Mouse (Mus musculus): ENCODE data around the gene Hnrnpdl. TPM values are rescaled to one million over a fixed set of nuclear protein-coding genes. Genes with fewer than 3 reads are reported as not detected.

The Hnrnpdl gene
- polyA plus RNA-seq, 1 experiment from 2014 or later, result 95.1 TPM

DNA sequence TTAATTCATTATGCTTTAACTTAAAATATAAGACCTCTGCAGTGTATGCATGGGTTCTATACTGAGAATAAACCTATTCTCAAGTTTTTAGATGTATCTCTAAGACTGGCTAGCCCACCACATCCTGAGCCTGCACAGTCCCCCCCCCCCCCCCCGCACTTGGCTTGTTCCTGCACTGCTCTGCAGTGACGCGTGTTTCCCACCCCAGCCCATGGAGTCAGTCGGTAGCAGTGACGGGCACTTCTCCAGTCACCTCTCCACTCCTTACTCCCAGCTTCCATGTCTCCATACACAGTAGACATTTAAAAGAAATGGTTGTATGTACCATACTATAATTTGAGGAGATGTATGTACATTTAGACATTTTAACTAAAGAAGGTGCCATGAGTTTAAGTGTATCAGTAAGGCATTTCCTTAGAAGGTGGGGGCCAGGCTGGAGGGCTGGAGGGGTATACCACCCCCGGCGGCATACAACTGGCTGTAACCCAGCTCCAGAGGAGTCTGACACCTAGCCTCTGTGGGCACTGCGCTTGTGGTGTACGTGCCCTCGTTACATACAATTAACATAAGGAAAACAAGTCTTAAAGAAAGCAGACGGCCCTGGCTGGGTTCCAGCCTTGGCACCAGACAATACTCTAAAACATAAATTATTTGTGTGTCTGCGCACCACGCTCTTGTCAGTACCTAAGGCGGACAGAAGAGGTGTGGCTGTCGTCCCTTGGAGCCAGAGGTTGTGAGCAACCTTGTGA lies 18.2 kb upstream of the Hnrnpdl start:
- no peak for ATAC-seq (ENCODE audit: insufficient number of reproducible peaks, insufficient read depth, low FRiP score, low read depth)
- Histone ChIP-seq H3K9ac (ENCODE audit: low read length) (no peak overlapping the region), H3K4me3 (ENCODE audit: control insufficient read depth in 1 of 2, insufficient read depth in 1 of 2, low read depth in 1 of 2, low read length in 2 of 2) (no peak overlapping the region), H3K9me3 (ENCODE audit: control insufficient read depth, low read length) (no peaks in the 10 kb centered on the region), H3K36me3 (ENCODE audit: control insufficient read depth, insufficient read depth, low read length) (peaks cover 37% of the 10 kb centered on the region), H3K27me3 (ENCODE audit: control insufficient read depth, insufficient read depth, low read length) (no peaks in the 10 kb centered on the region), H3K27ac (replicated peaks in 1 of 2; ENCODE audit: control insufficient read depth in 1 of 2, insufficient read depth in 1 of 2, low read depth in 2 of 2, low read length in 2 of 2) (no peak overlapping the region), H3K4me1 (ENCODE audit: control insufficient read depth in 2 of 2, insufficient read depth in 2 of 2, low read length in 2 of 2) (peaks cover 19 to 26% of the 10 kb centered on the region in 2 experiments), H3K4me2 (ENCODE audit: low read length) (no peak overlapping the region)
- 86% methylated on average over 14 of the region's 15 CpGs for WGBS

DNA sequence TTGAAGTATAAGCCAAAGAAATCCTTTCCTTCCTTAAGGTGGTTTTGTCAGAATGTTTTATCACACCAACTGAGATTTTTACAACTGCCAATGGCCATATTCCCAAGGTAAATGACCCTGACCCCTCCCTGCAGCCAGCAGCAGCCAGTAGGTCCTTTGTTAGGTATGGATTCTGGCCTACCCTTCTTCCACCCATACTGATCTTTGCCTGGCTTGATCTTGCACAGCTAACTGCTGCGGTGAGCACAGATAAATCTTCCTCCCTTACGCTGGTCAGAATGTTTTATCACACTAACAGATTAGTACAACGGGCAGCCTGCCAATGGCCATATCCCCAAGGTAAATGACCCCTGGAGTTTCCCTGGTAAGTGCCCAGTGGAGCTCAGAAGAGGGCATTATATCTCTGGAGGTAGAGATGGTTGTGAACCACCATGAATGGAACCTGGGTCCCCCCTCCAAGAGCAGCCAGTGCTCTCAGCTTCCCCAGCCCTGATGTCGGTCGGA lies 16.5 kb upstream of the Hnrnpdl start:
- H3K27me3 ChIP-seq (ENCODE audit: control insufficient read depth, insufficient read depth, low read length), result no peaks in the 10 kb centered on the region
- no peak overlapping the region for H3K27ac ChIP-seq (replicated peaks in 1 of 2; ENCODE audit: control insufficient read depth in 1 of 2, insufficient read depth in 1 of 2, low read depth in 2 of 2, low read length in 2 of 2)
- no peaks in the 10 kb centered on the region for H3K9me3 ChIP-seq (ENCODE audit: control insufficient read depth, low read length)
- peaks cover 19 to 26% of the 10 kb centered on the region in 2 experiments for H3K4me1 ChIP-seq (ENCODE audit: control insufficient read depth in 2 of 2, insufficient read depth in 2 of 2, low read length in 2 of 2)
- 43% methylated on average over 5 of the region's 5 CpGs for WGBS
- H3K9ac ChIP-seq (ENCODE audit: low read length), result no peak overlapping the region
- no peak for ATAC-seq (ENCODE audit: insufficient number of reproducible peaks, insufficient read depth, low FRiP score, low read depth)
- H3K4me2 ChIP-seq (ENCODE audit: low read length), result no peak overlapping the region
- H3K4me3 ChIP-seq (ENCODE audit: control insufficient read depth in 1 of 2, insufficient read depth in 1 of 2, low read depth in 1 of 2, low read length in 2 of 2), result no peak overlapping the region
- H3K36me3 ChIP-seq (ENCODE audit: control insufficient read depth, insufficient read depth, low read length), result peaks cover 20% of the 10 kb centered on the region

DNA sequence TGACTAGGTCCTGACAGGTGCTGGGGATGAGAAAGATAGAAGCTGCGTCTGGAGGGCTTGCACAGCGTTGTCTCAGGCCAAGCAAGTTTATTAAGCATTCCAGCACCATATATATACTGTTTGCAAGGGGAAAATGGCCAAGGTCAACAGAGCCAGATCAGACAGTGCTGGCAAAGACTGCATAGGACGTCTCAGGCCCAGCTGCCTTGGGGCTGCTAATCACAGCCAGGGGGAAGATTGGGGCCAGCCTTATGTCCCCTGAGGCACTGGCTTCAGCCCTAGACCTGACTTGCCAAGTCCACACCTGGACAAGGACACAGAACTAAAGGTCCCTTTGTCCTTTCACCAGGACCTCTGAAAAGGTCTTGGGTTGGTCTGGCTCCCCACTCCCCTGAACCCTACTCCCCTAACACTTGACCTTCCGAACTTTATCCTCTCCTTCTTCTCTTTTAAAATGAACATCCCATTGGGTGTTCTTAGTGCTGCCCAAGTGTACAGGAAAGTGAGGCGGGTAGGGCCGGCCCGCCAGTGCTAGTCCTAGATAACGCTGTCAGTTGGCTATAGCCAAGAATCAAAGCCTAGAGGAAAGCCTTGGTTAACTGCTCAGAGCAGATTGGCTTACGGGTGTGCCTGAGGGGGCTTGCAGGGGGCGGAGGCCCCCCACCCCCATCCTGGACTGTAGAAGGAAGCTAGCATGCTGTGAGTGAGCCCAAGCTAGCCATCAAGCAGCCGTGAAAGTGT lies 15.5 kb upstream of the Hnrnpdl start:
- Histone ChIP-seq H3K9me3 (ENCODE audit: control insufficient read depth, low read length) (no peaks in the 10 kb centered on the region), H3K4me3 (ENCODE audit: control insufficient read depth in 1 of 2, insufficient read depth in 1 of 2, low read depth in 1 of 2, low read length in 2 of 2) (no peak overlapping the region), H3K4me2 (ENCODE audit: low read length) (no peak overlapping the region), H3K27ac (replicated peaks in 1 of 2; ENCODE audit: control insufficient read depth in 1 of 2, insufficient read depth in 1 of 2, low read depth in 2 of 2, low read length in 2 of 2) (peak overlapping the region; percentile 35 to 39; a peak in 3 of 4 replicates), H3K36me3 (ENCODE audit: control insufficient read depth, insufficient read depth, low read length) (peaks cover 11% of the 10 kb centered on the region), H3K4me1 (ENCODE audit: control insufficient read depth in 2 of 2, insufficient read depth in 2 of 2, low read length in 2 of 2) (peaks cover 19 to 26% of the 10 kb centered on the region in 2 experiments), H3K27me3 (ENCODE audit: control insufficient read depth, insufficient read depth, low read length) (no peaks in the 10 kb centered on the region), H3K9ac (ENCODE audit: low read length) (no peak overlapping the region)
- ATAC-seq (ENCODE audit: insufficient number of reproducible peaks, insufficient read depth, low FRiP score, low read depth), result no peak
- 48% methylated on average over 11 of the region's 11 CpGs for WGBS

DNA sequence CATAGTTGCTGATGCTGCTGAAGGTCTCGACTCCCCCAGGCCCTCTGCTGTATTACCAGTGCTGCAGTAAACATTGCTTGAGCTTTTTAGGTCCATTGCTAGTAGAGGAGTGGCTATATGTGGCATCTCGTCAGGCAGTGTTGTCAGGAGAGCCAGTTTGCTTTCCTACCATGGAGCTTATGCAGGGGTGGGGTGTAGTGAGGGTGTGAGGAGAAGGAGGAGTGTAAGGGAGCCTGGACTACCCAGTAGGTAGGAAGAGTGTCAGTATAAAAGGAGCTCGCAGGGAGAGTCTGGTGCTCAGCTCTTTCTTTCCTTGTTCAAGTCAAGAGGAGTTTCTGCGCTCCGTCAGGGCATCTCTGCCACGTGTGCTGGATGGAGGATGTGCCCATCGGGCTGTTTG lies 13.3 kb upstream of the Hnrnpdl start:
- no peaks in the 10 kb centered on the region for H3K9me3 ChIP-seq (ENCODE audit: control insufficient read depth, low read length)
- 86% methylated on average over 7 of the region's 7 CpGs for WGBS
- no peak overlapping the region for H3K4me2 ChIP-seq (ENCODE audit: low read length)
- no peaks in the 10 kb centered on the region for H3K27me3 ChIP-seq (ENCODE audit: control insufficient read depth, insufficient read depth, low read length)
- H3K4me3 ChIP-seq (ENCODE audit: control insufficient read depth in 1 of 2, insufficient read depth in 1 of 2, low read depth in 1 of 2, low read length in 2 of 2), result no peak overlapping the region
- H3K4me1 ChIP-seq (ENCODE audit: control insufficient read depth in 2 of 2, insufficient read depth in 2 of 2, low read length in 2 of 2), result peaks cover 22 to 30% of the 10 kb centered on the region in 2 experiments
- no peaks in the 10 kb centered on the region for H3K36me3 ChIP-seq (ENCODE audit: control insufficient read depth, insufficient read depth, low read length)
- ATAC-seq (ENCODE audit: insufficient number of reproducible peaks, insufficient read depth, low FRiP score, low read depth), result no peak
- no peak overlapping the region for H3K27ac ChIP-seq (replicated peaks in 1 of 2; ENCODE audit: control insufficient read depth in 1 of 2, insufficient read depth in 1 of 2, low read depth in 2 of 2, low read length in 2 of 2)
- no peak overlapping the region for H3K9ac ChIP-seq (ENCODE audit: low read length)

DNA sequence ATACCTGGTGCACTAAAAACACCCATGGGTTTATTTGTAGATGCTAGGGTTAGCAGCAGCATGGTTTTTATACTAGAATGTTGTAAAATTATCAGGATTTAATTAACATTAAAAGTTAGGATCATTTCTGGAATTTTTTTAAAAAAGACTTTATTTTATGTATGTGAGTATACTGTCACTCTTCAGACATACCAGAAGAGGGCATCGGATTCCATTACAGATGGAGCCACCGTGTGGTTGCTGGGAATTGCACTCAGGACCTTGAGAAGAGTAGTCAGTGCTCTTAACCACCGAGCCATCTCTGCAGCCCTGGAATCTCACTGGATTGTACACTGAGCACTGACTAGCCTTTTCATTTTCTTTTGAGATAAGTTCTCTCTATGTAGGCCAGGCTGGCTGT lies 10.4 kb upstream of the Hnrnpdl start:
- no peak for ATAC-seq (ENCODE audit: insufficient number of reproducible peaks, insufficient read depth, low FRiP score, low read depth)
- H3K4me2 ChIP-seq (ENCODE audit: low read length), result no peak overlapping the region
- no peaks in the 10 kb centered on the region for H3K27me3 ChIP-seq (ENCODE audit: control insufficient read depth, insufficient read depth, low read length)
- H3K4me1 ChIP-seq (ENCODE audit: control insufficient read depth in 2 of 2, insufficient read depth in 2 of 2, low read length in 2 of 2), result peaks cover 20 to 26% of the 10 kb centered on the region in 2 experiments
- no peak overlapping the region for H3K27ac ChIP-seq (replicated peaks in 1 of 2; ENCODE audit: control insufficient read depth in 1 of 2, insufficient read depth in 1 of 2, low read depth in 2 of 2, low read length in 2 of 2)
- WGBS, result 88% methylated on average over 3 of the region's 3 CpGs
- no peaks in the 10 kb centered on the region for H3K36me3 ChIP-seq (ENCODE audit: control insufficient read depth, insufficient read depth, low read length)
- H3K4me3 ChIP-seq (ENCODE audit: control insufficient read depth in 1 of 2, insufficient read depth in 1 of 2, low read depth in 1 of 2, low read length in 2 of 2), result no peak overlapping the region
- H3K9me3 ChIP-seq (ENCODE audit: control insufficient read depth, low read length), result no peaks in the 10 kb centered on the region
- no peak overlapping the region for H3K9ac ChIP-seq (ENCODE audit: low read length)

DNA sequence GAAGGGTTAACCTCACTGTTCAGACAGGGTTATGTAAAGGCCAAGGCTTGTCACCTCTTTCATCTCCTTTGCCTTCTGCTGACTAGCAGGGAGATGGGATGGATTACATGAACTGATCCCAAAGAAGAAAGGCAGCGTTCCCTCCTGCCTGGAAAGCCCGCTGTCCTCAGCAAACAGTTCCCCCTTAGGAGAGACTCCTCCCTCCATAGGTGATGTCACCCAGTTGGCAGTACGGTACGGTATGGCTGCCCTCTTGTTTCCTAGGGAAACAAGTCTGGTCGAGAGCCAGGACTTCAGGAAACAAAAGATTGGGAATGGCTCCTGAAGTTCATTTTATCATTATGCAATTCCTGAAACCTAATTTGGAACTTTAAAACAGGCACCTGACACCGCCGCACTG lies 8.4 kb upstream of the Hnrnpdl start:
- H3K4me1 ChIP-seq (ENCODE audit: control insufficient read depth in 2 of 2, insufficient read depth in 2 of 2, low read length in 2 of 2), result peaks cover 13 to 25% of the 10 kb centered on the region in 2 experiments
- no peak overlapping the region for H3K4me3 ChIP-seq (ENCODE audit: control insufficient read depth in 1 of 2, insufficient read depth in 1 of 2, low read depth in 1 of 2, low read length in 2 of 2)
- ATAC-seq (ENCODE audit: insufficient number of reproducible peaks, insufficient read depth, low FRiP score, low read depth), result no peak; the same call in 1 of the 2 replicates
- no peaks in the 10 kb centered on the region for H3K36me3 ChIP-seq (ENCODE audit: control insufficient read depth, insufficient read depth, low read length)
- no peaks in the 10 kb centered on the region for H3K9me3 ChIP-seq (ENCODE audit: control insufficient read depth, low read length)
- no peaks in the 10 kb centered on the region for H3K27me3 ChIP-seq (ENCODE audit: control insufficient read depth, insufficient read depth, low read length)
- no peak overlapping the region for H3K9ac ChIP-seq (ENCODE audit: low read length)
- 44% methylated on average over 7 of the region's 7 CpGs for WGBS
- H3K4me2 ChIP-seq (ENCODE audit: low read length), result no peak overlapping the region
- no peak overlapping the region; a peak in 1 of 4 replicates for H3K27ac ChIP-seq (replicated peaks in 1 of 2; ENCODE audit: control insufficient read depth in 1 of 2, insufficient read depth in 1 of 2, low read depth in 2 of 2, low read length in 2 of 2)

DNA sequence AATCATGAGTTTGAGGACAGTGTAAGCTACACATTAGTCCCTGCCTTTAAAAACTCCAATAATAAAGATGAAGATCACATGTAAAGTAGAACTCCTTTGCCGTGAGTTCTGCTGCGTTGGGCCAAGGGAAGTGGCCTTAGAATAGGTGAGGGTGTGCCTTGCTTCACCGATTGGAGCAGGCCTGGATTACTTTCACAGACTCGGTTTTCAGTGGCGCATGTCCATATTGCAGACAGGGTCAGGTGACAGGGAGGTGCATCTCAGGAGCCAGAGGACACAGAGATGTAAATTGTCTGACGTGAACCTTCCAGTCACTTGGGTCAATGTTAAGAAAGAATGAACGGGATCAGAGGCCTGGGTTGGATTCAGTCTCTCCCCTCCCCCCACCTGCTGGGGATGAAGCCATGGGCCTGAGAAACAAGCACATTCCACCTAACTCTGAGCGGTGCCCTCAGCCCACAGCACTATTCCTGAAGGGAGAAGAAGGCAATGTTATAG lies 7.7 kb upstream of the Hnrnpdl start:
- H3K9ac ChIP-seq (ENCODE audit: low read length), result 0 out of 2 replicates have a peak overlapping the region, but pooled peaks have one; percentile 27
- no peak overlapping the region for H3K4me3 ChIP-seq (ENCODE audit: control insufficient read depth in 1 of 2, insufficient read depth in 1 of 2, low read depth in 1 of 2, low read length in 2 of 2)
- no peak overlapping the region for H3K4me2 ChIP-seq (ENCODE audit: low read length)
- no peaks in the 10 kb centered on the region for H3K36me3 ChIP-seq (ENCODE audit: control insufficient read depth, insufficient read depth, low read length)
- H3K27ac ChIP-seq (replicated peaks in 1 of 2; ENCODE audit: control insufficient read depth in 1 of 2, insufficient read depth in 1 of 2, low read depth in 2 of 2, low read length in 2 of 2), result no peak overlapping the region
- no peak for ATAC-seq (ENCODE audit: insufficient number of reproducible peaks, insufficient read depth, low FRiP score, low read depth)
- 56% methylated on average over 8 of the region's 8 CpGs for WGBS
- peaks cover 13 to 25% of the 10 kb centered on the region in 2 experiments for H3K4me1 ChIP-seq (ENCODE audit: control insufficient read depth in 2 of 2, insufficient read depth in 2 of 2, low read length in 2 of 2)
- H3K9me3 ChIP-seq (ENCODE audit: control insufficient read depth, low read length), result no peaks in the 10 kb centered on the region
- H3K27me3 ChIP-seq (ENCODE audit: control insufficient read depth, insufficient read depth, low read length), result no peaks in the 10 kb centered on the region

All from heart, embryonic 14.5 days (tissue).